Mouse (Mus musculus) forebrain, embryonic 14.5 days (tissue): Measurements from ENCODE around the gene Tph2. TPM values are rescaled to one million over a fixed set of nuclear protein-coding genes. Genes with fewer than 3 reads are reported as not detected.

ENCODE experiments used
- ATAC-seq: fragments of 200-750 bp; cut with Nextera tagmentation; 2 replicates; pipeline ENCODE4 v1.8.0; 2017; ENCODE audit warnings: mild to moderate bottlenecking, moderate library complexity
- DNase-seq: peaks from one replicate; pipeline ENCODE4 v3.0.0-alpha.2; 2015; ENCODE audit warnings: low spot score
- H3K27ac ChIP-seq: fragments of 300-500 bp; sonication (generic); 2 replicates; pipeline ENCODE4 v1.5.1; 2014; ENCODE audit warnings: low read depth, mild to moderate bottlenecking, control low read depth, low read length, moderate library complexity
- H3K27me3 ChIP-seq: fragments of 300-500 bp; sonication (generic); replicated peaks from 2 replicates; pipeline ENCODE4 v1.6.1; 2014; ENCODE audit warnings: low read length, control low read depth, mixed read lengths; ENCODE audit not compliant: control insufficient read depth, insufficient read depth
- H3K36me3 ChIP-seq: fragments of 300-500 bp; sonication (generic); 2 replicates; pipeline ENCODE4 v1.6.1; 2014; ENCODE audit warnings: low read length, control low read depth; ENCODE audit not compliant: control insufficient read depth, insufficient read depth
- H3K4me1 ChIP-seq: fragments of 300-500 bp; sonication (generic); 2 replicates; pipeline ENCODE4 v1.6.1; 2014; ENCODE audit warnings: antibody characterized with exemption, low read length, control low read depth; ENCODE audit not compliant: control insufficient read depth, insufficient read depth
- H3K4me2 ChIP-seq: fragments of 300-500 bp; sonication (generic); 2 replicates; pipeline ENCODE4 v1.6.1; 2014; ENCODE audit warnings: mild to moderate bottlenecking, control low read depth, low read length
- H3K4me3 ChIP-seq: fragments of 300-500 bp; sonication (generic); 2 replicates; pipeline ENCODE4 v1.5.1; 2014; ENCODE audit warnings: low read depth, low read length, control low read depth
- H3K9ac ChIP-seq: fragments of 300-500 bp; sonication (generic); 2 replicates; pipeline ENCODE4 v1.6.1; 2014; ENCODE audit warnings: mild to moderate bottlenecking, low read length, control low read depth, moderate library complexity
- H3K9me3 ChIP-seq: fragments of 300-500 bp; sonication (generic); replicated peaks from 2 replicates; pipeline ENCODE4 v1.6.1; 2016; ENCODE audit warnings: low read length, control low read depth, mixed read lengths; ENCODE audit not compliant: control insufficient read depth
- whole genome bisulfite sequencing: fragments of 180-500 bp; shearing (Covaris S2); extraction: QIAGEN DNeasy Blood & Tissue Kit; methylation state at CpG from one replicate; pipeline ENCODE4 v1.1.7; 2014; 5-methylcytosine and 5-hydroxymethylcytosine counted together
- polyA plus RNA-seq: library from polyadenylated mRNA; unstranded; fragments of >200 nt; fragmentation: Nextera tagmentation; extraction: Ambion mirVana; gene quantifications from 2 replicates; pipeline ENCODE4 v1.2.1, GENCODE M21; 2014

Tph2 gene
- polyA plus RNA-seq, 1 experiment from 2014 or later: 0.19 TPM

DNA sequence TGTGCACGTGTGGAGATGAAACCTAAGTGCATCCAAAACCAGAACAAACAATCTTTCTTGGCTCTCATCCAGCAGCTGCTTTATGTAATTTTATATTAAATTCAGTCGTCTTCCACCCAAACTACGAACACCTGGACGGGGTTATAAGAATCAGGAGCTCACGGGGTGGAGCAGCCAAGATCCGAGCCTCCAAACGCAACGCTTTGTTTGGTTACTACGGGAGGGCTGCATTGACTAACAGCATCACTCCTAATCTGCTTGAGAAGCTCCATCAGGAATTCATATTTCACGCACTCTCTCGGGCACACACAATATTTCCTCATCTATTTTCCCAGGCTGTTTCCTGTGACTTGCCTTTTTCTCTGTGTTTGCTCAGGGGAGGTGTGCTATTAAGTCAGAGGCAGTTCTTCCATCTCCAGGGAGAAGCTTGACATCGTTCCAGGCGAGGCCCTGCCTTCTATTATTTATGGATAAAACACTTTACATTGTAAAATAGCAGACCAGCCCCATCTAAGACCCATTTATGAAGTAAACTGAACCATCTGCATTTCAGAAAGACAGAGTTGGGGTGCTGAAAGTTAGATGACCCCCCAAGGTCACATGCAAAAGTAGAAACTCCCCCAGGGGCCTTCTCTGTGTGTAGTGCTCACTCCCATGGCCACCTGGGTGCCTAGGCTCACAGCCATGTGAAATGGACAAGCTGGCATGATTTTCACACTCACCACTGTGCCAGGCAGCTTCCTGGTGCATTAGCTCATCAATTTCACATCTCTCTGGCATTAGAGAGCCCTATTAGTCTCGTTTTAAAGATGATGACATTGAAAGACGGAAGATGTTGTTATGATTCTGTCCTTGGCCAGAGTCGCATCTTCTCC lies 76.9 kb downstream of the Tph2 start:
- Histone ChIP-seq H3K4me2 (no peak overlapping the region), H3K4me1 (no peaks in the 10 kb centered on the region), H3K4me3 (no peak overlapping the region), H3K27me3 (no peaks in the 10 kb centered on the region), H3K27ac (no peak overlapping the region), H3K9me3 (no peaks in the 10 kb centered on the region), H3K9ac (no peak overlapping the region), H3K36me3 (no peaks in the 10 kb centered on the region)
- WGBS: 86% methylated on average over 16 of the region's 16 CpGs
- no peak for ATAC-seq
- DNase-seq: peak; percentile 17

DNA sequence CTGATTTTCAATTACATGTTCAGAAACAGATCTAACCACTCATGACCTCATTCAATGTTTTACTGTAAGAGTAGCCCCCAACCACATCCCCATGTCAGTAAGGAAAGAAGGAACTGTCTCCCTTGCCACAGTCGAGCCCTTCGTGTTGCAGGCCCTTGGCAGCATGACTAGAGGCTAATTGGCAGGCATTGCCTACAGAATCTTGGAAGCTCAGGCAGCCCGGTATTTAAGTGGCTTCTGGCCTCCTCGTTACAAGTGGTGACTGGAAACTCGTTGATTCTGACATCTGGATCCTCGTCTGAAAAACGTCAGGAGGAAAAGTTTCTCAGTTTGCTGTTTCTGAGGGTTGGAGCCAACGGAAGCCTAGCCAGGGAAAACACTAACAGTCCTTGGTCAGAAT lies 80.6 kb downstream of the Tph2 start:
- H3K9me3 ChIP-seq: no peaks in the 10 kb centered on the region
- 61% methylated on average over 8 of the region's 8 CpGs for WGBS
- H3K36me3 ChIP-seq: no peaks in the 10 kb centered on the region
- no peaks in the 10 kb centered on the region for H3K27me3 ChIP-seq
- DNase-seq (no peak), ATAC-seq (no peak)
- no peaks in the 10 kb centered on the region for H3K4me1 ChIP-seq
- H3K27ac ChIP-seq: no peak overlapping the region
- no peak overlapping the region for H3K4me3 ChIP-seq
- H3K9ac ChIP-seq: no peak overlapping the region
- H3K4me2 ChIP-seq: no peak overlapping the region

DNA sequence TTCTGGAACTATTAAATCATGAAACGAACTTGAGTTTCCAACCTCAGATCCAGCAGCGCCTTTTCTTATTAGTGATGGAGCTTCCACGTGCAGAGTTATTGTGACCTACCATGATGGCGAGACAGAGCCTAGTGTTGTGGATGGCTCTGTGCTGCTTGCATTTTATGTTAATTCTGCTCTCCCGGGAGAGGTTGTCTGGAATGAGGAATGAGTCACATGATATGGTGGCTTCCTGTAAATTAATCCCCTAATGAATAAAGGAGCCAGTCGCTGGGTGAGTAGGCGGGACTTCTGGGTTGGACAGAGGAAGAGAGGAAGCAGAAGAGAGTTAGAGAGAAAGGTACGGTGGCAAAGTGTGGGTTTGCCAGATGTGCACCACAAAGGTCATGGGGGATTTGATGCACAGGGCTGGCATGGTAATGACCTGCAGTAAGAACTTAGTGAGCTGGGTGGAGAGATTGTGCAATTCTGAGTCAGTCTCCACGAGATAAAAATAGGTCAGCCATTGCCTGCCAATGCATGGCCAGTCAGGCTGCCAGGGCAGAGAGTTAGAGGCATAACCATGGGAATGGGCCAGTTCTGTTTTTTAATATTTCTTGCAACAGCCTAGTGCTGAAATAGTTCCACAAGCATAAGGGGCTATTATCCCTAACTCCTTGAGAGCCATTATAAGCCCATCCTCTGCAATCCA lies 84.8 kb downstream of the Tph2 start:
- Histone ChIP-seq H3K9me3 (no peaks in the 10 kb centered on the region), H3K4me2 (no peak overlapping the region), H3K4me3 (no peak overlapping the region), H3K27me3 (no peaks in the 10 kb centered on the region), H3K27ac (no peak overlapping the region), H3K4me1 (no peaks in the 10 kb centered on the region), H3K36me3 (no peaks in the 10 kb centered on the region), H3K9ac (no peak overlapping the region)
- WGBS: 81% methylated on average over 9 of the region's 9 CpGs
- ATAC-seq: no peak
- no peak for DNase-seq

DNA sequence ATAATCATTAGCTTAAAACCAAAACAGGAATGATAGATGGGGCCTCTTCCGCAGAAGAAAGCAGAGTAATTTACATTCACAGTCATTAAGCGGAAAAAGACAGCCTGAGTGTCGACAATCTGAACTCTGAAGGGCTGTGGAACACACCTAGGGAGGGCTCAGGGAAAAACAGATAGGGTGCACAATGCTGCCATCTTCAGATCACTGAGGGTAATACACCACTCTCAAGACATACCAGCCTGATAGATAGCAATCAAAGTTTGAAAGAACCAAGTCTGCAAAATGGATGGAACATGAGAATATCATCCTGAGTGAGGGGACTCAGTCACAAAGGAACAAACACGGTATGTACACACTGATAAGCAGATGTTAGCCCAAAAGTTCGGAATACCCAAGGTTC lies 87.7 kb downstream of the Tph2 start:
- 11% methylated on average over 5 of the region's 5 CpGs for WGBS
- H3K27me3 ChIP-seq: no peaks in the 10 kb centered on the region
- peak; percentile 86 for DNase-seq
- no peak overlapping the region for H3K9ac ChIP-seq
- H3K4me2 ChIP-seq: no peak overlapping the region
- no peaks in the 10 kb centered on the region for H3K4me1 ChIP-seq
- H3K9me3 ChIP-seq: no peaks in the 10 kb centered on the region
- H3K36me3 ChIP-seq: no peaks in the 10 kb centered on the region
- no peak overlapping the region for H3K4me3 ChIP-seq
- ATAC-seq: peak; percentile 87
- no peak overlapping the region for H3K27ac ChIP-seq

DNA sequence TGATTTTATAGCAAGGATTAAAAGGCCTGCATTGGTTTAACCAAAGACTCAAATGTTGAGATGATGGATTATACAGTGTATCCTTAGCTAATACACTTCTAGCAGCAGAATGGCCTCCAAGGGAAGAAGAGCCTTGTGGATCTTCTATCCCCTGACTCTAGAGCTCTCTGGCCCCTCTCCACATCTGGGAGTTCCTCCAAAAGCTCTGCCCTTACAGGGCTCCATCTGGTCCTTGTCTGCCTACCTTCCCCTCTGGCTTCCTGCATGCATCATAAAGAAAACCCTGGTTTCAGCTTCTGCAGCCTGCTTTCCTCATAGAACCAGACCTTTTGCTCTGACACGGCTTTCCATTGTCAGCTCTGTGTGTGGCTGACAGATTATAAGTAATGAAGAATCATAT lies 88.6 kb downstream of the Tph2 start:
- Histone ChIP-seq H3K27me3 (no peaks in the 10 kb centered on the region), H3K4me2 (no peak overlapping the region), H3K27ac (no peak overlapping the region), H3K36me3 (no peaks in the 10 kb centered on the region), H3K4me1 (no peaks in the 10 kb centered on the region), H3K4me3 (no peak overlapping the region), H3K9me3 (no peaks in the 10 kb centered on the region), H3K9ac (no peak overlapping the region)
- 76% methylated on average over 1 of the region's 1 CpGs for WGBS
- ATAC-seq: no peak
- DNase-seq: no peak

DNA sequence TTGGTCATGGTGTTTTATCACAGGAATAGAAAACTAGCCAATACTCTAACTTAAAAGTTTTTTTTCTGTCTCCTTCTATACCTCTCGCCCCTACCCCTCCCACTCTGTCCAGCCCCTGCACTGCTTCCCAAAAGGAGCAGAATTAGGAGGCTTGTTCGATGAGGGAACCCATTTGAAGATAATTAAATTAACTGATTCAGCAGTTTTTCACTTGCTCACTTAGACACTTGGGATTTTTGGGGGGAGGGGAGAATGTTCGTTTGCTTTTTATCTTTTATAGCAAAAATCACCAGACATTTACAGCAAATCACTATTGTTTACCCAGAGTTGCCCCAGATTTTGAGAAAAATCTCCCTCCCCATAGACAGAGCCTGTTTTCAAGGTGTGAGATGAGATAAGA lies 106.6 kb downstream of the Tph2 start:
- no peaks in the 10 kb centered on the region for H3K4me1 ChIP-seq
- 69% methylated on average over 3 of the region's 3 CpGs for WGBS
- no peaks in the 10 kb centered on the region for H3K36me3 ChIP-seq
- no peaks in the 10 kb centered on the region for H3K9me3 ChIP-seq
- H3K27me3 ChIP-seq: no peaks in the 10 kb centered on the region
- ATAC-seq: no peak
- H3K27ac ChIP-seq: no peak overlapping the region
- DNase-seq: no peak
- no peak overlapping the region for H3K4me2 ChIP-seq
- no peak overlapping the region for H3K9ac ChIP-seq
- H3K4me3 ChIP-seq: no peak overlapping the region

DNA sequence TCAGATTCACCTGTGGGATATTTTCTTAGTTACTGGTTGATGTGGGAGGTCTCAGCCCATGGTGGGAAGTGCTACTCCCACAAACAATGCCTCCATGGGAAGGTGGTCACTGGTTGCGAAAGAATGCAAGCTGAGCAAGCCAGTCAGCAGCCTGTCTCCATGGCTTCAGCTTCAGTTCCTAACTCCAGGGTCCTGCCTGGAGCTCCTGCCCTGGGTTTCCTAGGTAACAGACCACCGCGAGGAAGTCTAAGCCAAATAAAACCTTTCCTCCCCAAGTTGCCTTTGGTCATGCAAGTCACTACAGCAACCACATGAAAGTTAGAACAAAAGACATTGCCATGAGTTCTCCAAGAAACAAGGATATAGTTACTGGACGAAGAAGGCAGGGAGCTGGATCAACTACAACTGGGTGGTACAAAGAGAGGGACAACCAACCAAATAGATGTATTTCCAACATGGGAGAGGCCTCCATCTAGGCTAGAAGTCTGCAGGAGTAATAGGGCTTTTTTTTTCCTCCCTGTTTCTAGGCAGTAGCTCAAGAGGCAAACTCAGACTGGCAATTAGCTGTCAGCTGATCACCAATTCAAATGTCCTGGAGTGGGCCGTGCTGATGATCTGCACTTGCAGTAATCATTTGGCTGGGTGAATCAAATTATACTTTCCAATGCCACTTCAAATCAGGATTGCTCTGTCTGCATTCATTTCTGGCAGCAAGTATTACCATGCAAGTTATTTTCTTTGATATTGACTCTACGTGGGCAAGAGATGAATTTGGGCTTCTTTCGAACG lies 115.5 kb downstream of the Tph2 start:
- H3K9me3 ChIP-seq: no peaks in the 10 kb centered on the region
- ATAC-seq (peak; percentile 55), DNase-seq (peak; percentile 44)
- no peak overlapping the region for H3K27ac ChIP-seq
- no peak overlapping the region for H3K4me2 ChIP-seq
- 60% methylated on average over 8 of the region's 8 CpGs for WGBS
- no peak overlapping the region for H3K9ac ChIP-seq
- H3K4me3 ChIP-seq: no peak overlapping the region
- no peaks in the 10 kb centered on the region for H3K36me3 ChIP-seq
- H3K27me3 ChIP-seq: no peaks in the 10 kb centered on the region
- 0 out of 2 replicates have a peak, but pooled peaks cover 3% of the 10 kb centered on the region for H3K4me1 ChIP-seq

DNA sequence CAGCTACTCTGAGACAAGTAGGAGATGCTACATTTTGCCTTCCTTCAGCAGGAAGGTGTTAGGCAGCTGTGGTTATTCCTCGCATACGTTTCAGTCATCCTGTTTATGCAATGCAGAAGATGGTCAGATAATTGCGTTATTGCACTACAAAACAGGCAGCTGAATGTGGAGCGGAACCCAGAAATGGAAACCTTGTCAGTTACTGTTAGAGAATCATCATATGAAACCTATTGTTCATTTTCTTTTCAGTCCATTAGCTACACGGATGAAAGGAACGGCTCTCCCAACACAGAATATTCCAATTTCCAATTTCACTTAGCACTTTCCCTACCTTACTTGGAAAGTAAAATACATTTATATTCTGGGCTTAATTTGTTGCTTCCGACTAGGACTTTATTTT lies 120.9 kb downstream of the Tph2 start:
- WGBS: 90% methylated on average over 7 of the region's 7 CpGs
- Histone ChIP-seq H3K36me3 (no peaks in the 10 kb centered on the region), H3K27ac (no peak overlapping the region), H3K4me2 (no peak overlapping the region), H3K27me3 (no peaks in the 10 kb centered on the region), H3K9me3 (no peaks in the 10 kb centered on the region), H3K9ac (no peak overlapping the region), H3K4me1 (no peaks in the 10 kb centered on the region), H3K4me3 (no peak overlapping the region)
- DNase-seq: no peak
- no peak for ATAC-seq
